Mouse (Mus musculus) NIH3T3 (cell line): Measurements from ENCODE around the gene Yipf1.

Experiments
- DNase-seq: peaks from one replicate; pipeline ENCODE4 v3.0.0-alpha.2; 2012; ENCODE audit warnings: low read depth

The Yipf1 gene

DNA sequence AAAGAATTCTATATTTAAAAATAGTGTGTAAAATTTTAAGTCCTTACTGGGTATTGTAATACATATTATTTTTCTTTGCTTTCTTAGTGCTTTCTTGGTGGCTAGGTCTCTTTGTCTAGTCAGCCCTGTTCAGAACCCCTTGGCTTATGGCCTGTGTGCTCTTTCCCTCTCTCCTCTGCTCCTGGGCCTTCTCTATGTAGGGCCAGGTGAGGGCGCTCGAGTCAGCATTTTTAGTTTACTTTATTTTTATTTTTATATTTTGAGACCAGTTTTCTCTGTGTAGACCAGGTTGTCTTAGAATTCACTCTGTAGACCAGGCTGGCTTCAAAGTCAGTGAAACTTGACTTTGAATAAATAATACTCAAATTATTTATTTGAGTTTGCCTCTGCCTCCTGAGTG, 58.1 kb downstream of the Yipf1 start:
- peak; percentile 83 for DNase-seq

DNA sequence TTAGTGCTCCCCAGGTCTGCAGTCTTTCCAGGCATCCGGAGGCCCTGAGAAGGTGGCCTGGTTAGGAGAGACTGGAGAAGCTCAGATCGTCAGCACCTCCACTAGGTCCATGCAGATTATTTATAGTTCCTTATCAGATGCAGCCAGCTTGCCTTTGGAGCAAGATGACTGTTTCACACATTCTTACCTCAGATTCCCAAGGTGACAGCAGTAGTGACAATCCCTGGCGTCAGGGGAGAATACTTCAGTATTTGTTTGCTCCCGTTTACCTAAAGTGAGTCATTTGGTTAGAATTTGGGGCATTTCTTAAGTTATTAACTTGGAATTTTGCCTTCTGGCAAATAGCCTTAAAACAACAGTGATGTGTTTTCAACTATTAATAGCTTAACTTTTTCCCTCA, 60.5 kb downstream of the Yipf1 start:
- DNase-seq: peak; percentile 79

DNA sequence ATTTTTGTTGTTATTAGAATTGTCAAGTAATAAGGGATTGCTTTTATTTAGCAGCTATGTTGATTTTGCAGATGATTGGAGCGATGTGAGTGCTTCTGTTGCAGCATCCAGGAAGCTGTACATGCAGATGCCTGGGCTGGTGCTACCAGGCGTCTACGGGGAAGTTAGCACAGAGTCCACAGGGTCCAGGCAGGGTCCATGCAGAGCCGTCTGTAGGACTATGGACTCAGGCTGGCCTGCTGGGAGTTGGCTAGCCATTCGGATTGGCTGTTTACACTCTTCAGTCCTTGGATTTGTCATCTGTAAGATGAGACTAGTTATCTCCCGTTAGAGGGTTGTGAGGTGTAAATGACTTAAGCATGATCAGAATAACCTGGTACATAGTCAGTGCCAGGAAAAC, 64.8 kb downstream of the Yipf1 start:
- no peak for DNase-seq

DNA sequence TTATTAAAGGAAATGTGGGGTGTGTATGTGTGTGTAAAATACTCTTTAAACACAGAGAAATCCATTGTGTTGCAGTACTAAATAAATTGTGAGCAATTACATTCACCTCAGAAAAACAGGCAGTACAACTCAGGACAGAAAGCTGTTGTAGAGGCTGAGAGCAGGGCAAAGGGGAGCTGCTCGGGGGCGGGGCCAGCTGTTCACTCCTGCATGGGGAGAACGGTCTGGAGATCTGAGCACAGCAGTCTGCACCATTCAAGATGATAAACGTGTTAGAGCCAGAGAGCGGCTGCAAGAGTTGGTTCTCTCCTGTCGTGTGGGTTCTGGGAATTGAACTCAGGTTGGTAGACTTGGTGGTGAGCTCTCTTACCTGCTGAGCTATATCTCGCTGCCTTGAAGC, 66.7 kb downstream of the Yipf1 start:
- DNase-seq: no peak

DNA sequence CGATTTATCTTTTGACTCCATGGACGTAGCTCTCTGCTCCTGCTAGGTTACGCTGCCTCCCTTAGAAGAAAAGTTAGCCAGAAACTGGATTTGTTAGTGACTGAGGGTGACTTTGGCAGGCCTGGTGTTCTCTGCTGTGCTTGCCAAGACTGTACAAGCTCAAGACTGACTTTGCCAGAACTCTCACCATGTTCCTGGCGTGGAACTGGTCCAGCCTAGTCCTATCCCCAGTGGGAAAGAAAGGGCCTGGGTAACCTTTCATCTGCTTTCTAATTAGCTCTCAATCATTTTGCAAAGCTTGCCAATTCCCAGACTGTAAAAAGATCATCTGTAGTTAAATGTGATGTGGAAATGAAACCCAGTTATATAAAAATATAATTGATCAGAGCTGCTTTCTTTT, 72.9 kb downstream of the Yipf1 start:
- DNase-seq: no peak

DNA sequence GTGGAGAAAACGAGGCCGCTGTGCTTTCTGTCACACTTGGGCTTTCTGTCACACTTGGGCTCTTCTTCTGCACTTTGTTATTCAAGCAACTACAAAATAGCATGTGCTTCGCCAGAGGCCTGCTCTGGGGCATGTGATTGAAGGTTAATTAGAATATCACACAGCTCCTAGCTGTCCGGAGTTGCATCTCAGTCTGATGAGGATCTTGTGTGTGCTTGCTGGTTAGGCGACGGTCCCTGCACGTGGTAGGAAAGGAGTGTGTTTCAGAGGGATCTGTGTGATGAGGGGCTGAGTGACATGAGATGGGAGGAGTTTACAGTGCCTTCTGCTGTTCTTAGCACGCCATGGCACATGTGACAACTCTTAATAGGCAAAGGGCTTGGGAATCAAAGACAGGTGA, 73.3 kb downstream of the Yipf1 start:
- DNase-seq: no peak

DNA sequence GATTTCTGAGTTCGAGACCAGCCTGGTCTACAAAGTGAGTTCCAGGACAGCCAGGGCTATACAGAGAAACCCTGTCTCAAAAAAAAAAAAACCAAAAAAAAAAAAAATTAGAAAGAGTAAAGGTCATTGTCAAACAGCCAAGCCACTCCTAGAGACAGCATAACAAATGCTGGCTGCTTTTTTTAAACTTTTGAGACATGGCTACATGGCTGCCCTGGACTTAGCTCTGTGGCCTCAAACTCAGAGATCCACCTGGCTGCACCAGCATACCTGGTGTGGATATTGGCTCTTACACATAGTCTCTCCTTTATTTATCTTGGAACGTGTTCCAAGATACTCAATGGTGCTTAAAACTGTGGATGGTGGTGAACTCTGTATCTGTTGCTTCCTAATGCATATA, 74.1 kb downstream of the Yipf1 start:
- no peak for DNase-seq

DNA sequence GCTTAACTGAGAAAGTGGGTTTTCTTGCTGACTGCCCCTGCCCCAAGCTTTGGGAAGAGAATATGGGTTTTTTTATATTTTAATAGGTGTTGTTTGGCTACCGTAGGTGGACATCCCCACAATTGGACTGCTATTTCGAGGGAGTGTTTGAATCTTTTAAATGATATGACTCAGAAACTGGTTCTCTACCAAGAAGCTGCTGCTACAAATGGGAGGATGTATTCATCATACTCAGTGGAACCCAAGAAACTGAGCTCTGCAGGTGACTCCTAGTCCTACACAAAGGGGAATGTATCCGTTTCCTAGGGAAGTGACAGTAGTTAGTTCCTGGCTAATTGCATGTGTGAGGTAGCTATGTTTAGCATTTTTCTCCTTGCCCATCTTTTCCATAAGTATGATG, 75.2 kb downstream of the Yipf1 start:
- DNase-seq: no peak

DNA sequence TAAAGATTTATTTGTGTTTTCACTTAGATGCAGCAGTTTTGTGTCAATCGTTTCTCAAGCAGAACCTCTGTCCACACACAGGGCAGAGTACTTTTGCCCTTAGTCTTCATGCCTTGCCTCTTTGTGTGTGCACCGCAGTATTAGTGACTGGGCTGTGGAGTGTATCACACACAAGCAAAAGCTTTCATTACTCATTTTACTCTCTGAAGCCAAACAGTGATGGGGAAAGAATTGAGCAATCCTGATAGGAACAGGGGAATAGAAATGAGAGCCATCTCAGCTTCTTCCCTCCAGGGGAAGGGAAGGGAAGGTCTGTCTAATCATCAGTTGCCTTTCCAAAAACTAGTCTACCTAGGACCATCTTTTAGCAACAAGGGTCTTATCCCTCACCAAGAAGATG, 79.6 kb downstream of the Yipf1 start:
- DNase-seq: peak; percentile 62
